Mouse (Mus musculus) cerebellum, postnatal 25 days (tissue): ENCODE measurements at regions not wholly inside any gene's neighbourhood (a gene's known extent, or its start where the extent isn't known, plus 50 kb on each side); places are given as distances from the start of the nearest gene placed in this dataset.
A peak's percentile ranks its signal among the peaks of the same experiment; 100 is the strongest.
"Not testable (repeated sequence)": the region's sequence is repeated elsewhere in the genome, so short reads cannot be mapped to it uniquely, and the experiment has no call there.

Experiments used
- DNase-seq, 2 experiments: peaks; one replicate each; pipeline ENCODE4 v3.0.0; 2021; ENCODE audit warnings: mixed read lengths in 2 of 2

DNA sequence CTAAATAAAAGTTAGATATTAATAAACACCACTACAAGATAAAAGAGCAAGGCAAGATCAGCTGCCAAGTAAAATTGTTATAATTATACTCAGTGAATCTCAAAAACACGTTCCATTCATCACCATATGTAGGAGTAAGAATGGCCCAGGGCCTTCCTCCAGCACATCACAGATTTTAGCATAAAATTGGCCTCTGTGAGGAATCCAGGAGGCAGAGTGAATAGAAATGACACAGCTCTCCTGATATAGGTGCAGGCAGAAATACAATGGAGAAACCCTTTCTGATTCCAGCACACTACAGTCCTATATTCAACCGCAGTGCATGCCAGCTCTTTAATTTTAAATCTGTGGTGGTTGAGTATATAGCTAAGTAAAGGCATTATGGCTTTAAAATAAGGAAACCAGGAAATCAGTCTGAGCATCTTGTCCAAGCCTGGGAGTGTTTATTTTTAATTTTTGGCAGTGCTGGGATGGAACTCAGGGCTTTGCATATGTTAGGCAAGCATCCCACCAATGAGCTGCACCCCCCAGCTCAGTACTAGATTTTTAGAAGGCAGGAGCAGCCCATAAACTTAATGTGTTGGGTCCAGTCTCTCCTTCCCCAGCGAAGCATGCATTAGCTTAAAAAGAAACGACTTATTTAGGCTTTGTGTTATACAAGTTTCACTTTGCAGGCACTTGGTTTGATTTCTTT is 158.3 kb upstream of the Ptprz1 start:
- no peak for DNase-seq

DNA sequence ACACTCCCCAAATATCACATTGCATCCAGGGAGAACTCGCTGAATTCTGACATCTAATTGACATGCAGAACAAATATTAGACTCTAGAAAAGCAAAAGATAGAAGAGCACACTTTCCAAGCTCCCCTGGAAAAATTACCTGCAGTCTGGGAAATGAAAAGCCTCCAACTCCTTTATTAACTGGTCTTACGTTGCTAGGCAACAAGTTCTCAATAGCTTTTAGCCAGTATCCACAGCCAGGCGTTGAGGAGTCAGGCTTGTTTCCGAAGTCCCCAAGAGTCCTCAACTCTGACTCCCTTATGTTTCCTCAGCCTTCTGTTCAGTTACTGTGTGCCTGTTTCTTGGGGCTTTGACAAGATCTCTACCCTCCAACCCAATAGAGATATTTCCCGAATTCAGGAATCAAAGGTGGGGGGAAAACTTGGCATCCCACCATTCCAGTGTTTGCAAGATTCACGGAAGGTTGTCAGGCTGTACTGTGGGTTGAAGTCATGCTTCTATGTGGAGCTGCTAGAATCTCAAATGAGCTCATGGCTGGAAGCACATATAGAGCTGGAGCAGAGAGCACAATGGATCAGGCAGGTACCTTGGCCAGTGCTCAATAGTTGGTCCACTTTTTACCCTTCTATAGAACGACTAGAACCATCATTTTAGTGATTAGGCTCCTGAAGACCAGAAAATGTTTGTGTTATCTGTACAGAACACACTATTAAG is 159.0 kb upstream of the Ptprz1 start:
- no peak for DNase-seq

DNA sequence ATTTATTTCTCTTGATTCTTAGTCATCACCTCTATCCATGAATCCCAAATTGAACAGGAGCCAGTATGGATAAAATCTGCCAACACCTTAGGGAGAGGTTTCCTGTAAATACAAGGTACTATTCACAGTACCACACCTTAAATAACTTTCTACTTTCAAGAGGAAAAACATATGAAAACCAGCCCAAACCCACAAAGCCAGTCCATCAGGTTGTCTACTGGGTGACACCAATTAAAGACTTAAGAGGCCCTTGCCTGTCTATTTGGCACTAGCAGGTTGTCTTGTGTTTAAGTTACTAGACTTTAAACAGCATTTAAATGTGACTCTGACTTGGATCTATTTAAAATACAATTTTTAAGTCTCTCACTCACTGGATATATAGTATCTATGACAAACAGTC is 177.1 kb upstream of the Ptprz1 start:
- DNase-seq: no peak

DNA sequence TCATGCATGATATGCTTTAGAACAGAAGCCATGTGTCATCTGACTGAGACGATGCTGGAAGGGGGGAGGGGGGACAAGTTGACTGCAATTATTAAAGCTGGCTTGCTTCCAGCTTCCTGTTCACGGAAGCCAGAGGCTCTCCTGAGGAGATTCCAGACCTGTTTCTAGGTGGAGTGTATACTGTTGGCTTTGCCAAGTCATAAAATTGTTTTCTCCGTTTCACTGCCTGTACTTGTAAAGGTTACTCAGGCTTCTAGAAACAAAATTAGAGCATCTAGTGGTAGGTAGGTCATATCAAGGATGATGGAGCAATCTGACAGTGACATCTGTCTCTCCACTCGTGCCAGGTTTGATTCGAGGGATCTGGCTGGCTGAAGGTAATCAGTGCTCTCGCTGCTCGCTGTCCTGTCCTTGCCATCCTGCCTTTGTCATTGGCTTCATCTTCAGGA is 186.6 kb upstream of the Ptprz1 start:
- DNase-seq: peak; percentile 73 to 78

DNA sequence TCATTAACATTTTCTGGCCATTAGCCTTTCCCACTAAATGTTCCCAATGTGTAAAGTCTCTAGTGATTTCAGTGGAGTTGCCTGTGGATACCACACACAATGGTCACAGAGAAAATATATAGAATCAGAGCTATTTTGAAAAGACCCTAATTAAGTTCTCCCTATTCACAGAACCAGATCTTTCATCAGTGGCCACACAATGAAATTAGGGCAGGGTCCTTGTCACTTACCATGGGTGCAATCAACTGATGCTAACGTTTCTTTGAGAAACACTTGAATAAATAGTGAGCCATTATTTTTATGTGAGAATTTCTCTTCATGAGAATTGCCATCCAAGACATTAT is 200.7 kb upstream of the Ptprz1 start:
- no peak for DNase-seq

DNA sequence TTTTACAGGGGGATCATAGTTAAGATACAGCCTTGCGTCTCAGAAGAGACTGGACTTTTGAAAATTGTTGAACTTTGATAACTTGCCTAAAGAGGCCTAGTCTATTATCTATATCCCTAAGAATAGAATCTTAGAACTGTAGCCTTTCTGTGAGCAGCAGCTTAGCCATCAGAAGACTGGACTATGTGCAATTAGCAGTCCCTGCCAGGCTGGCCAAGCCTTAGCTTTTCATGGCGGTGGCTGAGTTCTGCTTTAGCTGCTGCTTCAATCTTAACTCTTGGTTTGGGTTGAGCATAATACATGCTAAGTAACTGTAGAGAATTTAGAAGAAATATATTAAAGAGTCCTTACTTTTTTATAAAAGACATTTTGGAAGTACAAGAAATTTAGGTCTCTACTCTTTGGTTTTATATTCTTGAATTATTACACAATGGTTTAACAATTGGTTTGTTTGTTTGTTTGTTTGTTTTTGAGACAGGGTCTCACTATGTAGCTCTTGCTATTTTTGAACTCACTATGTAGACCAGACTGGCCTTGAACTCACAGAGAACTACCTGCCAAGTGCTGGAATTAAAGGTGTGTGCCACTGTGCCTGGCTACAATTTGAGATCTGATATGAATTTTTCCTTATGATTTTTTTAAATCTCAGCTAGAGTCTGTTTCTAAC is 201.2 kb upstream of the Ptprz1 start:
- DNase-seq: no peak

DNA sequence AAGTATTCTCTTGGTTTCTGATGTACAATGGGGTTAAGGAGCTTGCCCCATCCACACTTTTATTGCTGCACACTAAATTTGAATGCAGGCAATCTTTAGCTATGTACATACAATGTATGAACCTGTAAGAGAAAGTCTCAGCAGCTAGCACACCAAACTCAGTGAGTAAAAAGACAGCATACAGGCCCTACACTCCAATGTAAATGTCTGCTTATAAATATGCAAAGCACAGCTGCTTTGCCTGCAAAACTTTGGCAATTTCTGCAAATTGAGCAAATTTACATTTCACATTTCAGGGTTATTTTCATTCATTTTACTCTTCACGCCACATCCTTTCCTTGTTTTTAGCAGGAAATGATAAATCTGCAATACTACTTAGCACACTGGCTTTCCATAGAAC is 203.8 kb upstream of the Ptprz1 start:
- DNase-seq: no peak

DNA sequence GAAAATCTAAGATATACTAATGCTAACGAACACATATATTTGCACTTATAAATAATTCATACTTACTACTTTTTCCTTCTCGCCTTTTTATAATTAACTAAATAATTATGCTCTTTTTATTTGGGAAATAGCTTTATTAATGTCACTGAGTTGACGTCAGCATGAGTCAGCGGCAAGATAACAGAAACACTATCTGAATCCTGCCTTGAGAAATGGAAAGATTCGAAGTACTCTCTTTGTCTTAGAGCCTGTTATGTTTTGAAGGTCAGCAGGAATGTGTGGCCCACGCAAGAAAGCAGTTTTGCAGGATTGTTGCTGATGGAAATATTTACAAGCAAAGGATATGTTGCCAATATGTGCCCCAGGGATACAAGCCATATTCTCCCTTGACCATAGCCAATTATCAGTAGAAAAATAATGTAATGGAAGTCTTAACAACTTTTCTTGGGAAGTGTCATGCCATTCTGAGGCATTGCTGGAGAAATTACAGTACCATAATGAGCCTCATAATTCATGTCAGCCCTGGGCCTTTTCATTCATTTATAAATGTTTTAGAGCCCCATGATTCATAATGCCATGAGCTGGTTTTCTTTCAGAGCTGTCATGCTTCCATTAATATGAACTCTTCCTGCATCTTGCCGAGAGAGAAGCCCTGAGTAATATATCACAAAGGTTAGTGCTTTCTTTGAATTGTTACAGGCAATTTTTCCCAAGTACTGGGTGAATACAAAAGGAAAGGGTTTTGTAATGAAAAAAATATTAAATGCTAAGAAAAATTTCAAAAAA is 206.9 kb upstream of the Ptprz1 start:
- DNase-seq: no peak

DNA sequence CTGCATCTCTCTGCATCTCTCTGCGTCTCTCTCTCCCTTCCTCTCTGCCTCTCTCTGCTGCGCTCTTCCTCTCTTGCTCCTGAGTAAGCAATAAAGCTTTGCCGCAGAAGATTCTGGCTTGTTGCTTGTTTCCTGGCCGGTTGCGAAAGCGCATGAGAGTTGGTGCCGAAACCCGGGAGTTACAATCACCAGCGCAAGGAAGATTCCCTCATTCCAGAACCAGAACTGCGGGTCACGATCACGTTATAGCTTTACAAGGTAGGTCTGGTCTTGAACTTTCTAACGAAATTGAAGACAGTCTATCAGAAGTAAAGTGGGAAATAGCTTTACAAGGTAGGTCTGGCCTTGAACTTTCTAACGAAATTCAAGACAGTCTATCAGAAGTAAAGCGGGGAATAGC is 217.9 kb upstream of the Ptprz1 start:
- not testable (repeated sequence) for DNase-seq

DNA sequence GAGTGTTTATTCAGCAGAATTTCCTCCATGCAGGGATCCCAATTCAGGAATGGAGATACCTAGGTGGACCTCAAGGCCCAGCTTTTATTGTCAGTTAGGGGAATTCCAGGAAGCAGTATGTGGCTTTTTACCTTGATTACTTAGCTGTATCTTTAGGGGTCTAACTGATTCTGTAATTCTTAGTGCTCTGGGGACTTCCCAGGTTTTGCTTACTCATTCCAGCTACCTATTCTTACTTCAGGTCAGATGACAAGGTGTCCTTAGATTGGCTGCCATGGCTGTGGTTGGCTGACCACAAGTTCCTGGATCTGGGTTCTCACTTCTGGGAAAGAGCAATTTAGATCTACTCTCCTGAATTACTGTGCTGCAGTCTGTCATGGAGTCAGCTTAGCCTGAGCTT is 235.2 kb upstream of the Ptprz1 start:
- DNase-seq: no peak

DNA sequence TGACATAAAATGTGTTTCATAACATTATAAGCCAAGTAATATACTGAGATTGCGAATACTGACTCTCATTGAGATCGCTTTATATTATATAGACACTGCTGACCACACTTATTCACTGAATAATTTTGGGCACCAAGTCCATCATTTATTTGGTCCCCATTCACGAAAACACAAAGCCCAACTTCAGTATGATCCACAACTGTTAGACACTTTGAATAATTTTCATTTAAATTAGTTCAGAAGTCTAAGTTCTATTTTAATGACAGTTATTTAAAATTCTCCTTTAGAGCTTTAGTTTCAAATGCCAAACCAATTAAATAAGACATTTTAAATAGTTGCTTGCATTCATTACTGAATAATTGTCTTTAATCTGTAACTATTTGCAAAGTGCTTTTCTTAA is 240.2 kb upstream of the Ptprz1 start:
- no peak for DNase-seq

DNA sequence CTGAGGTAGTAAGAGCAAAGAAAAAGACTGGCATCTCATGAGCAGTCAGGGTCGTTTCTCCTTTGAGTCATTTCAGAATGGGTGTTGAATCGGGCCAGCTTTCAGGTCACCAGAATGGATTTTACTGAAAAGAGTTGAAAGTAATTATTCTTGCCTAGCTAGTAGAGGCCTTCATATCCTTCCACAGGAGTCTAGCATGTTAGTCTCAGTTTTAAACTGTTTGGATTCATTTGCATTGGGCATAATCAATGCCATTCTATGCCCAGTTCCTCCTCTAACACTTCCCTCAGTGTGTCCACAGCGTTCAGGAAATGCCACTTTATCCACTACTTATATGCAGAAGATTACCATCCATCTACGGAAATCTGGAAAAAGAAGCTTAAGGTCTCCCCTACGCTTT is 240.6 kb upstream of the Ptprz1 start:
- DNase-seq: no peak

DNA sequence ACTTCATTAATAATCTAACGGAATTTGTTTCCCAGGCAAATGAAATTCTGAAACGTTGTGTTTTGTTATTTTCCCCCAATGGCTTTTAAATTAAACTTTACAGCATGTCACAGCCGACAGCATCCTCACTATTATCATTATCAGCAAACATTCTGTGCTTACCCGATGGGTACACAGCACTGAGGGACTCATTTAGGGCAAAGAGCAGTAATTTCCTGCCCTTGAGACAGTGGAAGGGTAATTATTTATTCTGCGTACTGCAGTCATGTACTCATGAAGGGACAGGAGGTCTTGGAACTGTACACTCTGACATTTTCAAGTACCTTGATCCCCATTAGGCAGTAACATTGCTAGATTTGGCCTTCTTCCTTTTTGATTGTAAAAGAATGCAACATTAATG is 235.5 kb upstream of the Fam3c start:
- DNase-seq: no peak

DNA sequence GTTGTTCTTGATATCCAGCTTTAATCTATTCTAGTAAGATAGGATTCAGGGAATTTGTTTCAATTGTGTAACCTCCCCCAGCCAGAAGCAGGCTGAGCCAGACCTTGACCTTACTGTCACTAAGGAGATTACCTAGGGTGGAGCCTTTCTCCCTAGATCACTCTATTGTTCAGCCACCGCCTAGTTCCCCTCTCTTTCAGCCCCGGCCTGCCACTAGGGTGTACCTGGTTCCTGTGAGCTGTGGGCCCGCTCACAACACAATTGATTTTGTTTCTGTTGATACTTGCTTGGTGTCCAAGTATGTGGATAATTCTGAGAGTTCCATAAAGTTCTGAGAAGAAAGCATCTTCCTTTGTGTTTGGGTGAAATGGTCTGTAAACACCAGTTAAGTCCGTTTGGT is 228.8 kb upstream of the Fam3c start:
- no peak for DNase-seq

DNA sequence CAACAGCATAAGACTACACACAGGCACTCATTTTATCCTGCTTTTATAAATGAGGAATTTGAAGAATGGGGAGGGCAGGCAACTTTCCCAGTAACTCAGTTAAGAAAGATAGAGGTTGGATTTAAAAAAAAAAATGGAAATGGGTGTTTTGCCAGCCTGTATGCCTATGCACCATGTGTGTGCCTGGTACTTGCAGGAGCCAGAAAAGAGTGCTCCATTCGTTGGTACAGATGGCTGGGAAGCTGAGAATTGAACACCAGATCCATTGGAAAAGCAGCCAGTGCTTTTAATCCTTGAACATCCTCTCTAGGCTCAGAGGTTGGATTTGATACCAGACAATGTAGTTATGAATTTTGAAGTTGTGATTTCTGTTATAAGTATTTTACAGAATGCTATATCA is 216.9 kb upstream of the Fam3c start:
- DNase-seq: no peak

DNA sequence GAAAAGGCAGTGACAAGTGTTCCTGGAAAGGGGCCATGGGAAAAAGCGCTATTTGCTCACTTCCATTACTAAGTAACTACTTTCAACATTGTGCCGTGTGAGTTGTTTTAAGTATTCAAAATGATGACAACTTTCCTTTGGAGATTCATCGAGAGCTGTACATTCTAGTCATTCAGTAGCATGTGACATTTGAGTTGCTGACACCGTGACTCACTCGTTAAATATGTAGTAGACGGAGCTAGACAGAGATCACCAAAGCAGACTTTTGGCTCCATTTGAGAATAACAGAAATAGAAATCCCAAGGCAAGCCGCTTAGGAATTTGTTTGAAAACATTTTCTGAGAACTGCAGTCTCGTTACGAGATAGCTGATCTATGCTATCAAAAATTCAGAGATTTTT is 211.8 kb upstream of the Fam3c start:
- no peak for DNase-seq

DNA sequence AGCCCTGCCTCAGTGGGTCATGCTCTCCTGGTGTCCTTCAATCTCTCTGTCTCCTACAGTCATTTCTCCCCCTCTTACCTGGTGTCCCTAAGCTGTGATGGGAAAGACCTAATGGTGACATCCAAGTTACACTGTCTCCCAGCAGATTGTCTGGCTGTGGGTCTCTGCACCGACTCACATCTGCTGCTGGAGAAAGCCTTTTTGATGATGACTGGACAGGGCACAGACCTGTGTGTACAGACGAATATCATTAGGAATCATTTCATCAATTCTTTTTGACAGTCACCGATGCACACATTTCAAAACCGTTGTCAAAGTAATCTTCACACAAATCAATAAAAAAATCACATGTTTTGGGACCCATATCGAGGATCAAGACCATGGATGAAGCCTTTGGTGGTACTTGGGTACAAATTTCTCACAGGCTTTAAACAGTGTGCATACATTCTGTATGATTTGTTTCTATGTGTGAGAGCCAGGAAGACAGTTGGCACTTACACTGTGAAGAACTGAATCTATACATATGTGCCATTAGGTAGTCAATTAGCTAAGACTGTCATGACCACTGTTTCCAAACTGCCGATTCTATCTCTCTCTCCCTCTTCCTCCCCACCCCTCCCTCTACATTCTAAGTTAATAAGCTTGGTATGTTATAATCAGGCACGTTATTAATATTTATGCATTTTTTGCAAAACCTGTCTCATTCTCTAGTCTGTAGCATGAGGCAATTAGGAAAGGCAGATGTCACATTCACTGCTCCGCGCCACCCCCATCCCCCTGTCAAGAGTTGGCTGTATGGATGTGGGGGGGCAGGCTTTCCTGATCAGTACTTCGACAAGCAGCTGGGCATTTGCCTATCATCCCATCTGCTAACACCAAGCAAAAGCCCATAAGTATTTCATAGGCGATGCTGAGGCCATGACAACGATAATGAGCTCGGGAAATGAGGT is 192.5 kb upstream of the Fam3c start:
- DNase-seq: no peak

DNA sequence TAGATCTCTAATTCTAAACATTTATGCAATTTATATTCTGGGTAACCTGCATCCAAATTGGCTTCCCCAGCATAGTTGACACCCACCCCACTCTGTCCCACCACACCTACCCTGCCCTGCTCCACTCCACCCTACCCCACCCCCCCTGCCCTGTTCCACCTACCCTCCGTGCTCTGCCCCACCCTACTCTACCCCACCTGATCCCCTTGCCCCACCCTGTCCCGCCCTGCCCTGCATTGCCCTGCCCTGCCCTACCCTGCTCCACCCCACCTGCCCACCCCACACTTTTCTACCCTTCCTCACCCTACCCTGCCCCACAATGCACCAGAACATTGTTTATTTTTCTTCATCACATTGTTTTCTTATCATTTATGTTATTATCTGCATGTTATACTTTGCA is 185.6 kb upstream of the Fam3c start:
- no peak for DNase-seq

DNA sequence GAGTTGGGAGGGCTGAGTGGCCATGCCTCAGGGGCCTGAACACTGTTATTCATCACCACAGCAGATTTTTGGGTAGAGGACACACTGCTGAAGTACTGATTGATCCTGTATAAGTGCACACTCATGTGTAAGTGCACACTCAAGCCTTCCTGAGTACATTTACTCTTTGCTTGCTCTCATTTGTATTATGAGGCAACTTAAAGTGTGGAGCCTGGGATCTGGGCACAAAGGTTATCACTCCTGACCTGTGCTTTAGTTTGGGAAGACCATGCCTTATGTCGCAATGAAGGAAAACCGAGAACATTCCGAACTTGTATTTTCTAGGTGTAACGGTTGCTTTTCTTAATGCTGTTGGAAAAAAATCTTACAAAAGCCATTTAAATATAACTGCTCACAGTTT is 182.2 kb upstream of the Fam3c start:
- no peak for DNase-seq

DNA sequence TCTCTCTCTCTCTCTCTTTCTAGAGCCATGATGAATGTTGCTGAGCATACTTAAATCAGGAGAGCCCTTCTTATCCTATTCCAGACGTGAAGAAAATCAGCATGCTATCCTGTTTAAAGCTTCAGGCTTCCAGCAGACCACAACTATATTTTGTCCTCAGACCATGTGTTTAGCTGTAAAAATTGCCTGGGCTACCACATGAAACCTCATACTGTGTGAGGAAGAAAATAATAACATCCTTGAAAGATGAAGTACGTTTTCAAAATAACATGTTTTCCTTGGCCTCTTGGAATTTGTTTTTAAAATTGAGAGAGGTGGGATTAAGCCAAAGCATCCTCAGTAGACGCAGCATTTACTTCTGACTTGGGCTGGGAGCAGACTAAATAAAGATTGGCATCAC is 168.3 kb upstream of the Fam3c start:
- no peak for DNase-seq

DNA sequence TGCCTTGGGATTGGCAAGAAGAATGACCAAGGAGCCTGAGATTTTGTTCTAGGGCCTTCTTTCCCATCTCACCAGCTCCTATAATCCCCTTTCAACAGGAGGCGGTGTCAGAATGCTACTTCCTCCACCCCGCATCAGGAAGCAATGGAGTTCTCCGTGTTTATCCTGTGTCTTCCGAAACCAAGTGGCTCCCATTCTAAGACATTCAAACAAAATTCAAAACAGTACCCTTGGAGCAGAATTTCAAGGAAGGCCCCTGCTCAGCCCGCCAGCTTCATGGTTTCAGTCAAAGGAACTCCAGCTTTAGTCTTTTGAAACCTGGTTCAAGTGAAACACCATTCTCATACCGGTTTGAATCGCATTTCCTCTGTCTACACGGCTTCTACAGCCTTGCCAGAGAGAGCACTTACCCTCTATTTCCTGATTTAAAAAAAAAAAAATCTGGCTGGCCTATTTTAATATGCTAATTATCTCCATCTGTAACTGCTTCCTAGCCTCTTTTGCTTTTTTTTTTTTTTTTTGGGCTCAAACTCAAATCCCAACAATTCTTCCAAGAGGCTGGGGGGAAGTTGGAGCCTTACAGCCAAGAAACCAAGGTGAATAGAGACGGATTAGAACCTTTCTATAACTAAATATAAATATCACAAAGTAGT is 167.7 kb upstream of the Fam3c start:
- DNase-seq: no peak

DNA sequence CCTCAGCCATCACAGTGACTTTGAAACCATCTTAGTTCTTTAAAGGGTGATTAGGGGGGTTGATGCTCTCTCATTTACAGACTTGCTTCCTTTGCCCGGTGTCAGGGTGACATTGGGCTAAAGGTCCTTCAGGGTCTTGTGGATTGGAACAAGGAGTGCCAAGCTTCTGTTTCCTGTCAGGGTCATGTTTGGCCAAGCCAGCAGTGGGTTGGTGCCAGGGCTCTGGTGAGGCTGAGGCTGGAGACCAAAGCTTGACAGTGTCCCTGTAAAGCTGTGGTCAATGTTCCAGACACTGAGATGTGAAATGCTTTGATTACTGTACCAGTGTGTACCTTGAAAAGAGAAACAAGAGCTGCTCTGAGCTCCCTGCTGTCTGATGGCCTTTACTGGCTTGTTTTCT is 150.8 kb upstream of the Fam3c start:
- DNase-seq: no peak
